Mouse (Mus musculus): ENCODE data around the gene Tifa. TPM values are rescaled to one million over a fixed set of nuclear protein-coding genes. Genes with fewer than 3 reads are reported as not detected.

Gene Tifa
- polyA plus RNA-seq, 1 experiment, result 14.3 TPM

GRCm38 (mm10) chr3:127805991-127806390, 16.4 kb downstream of the Tifa start:
- H3K27ac ChIP-seq (ENCODE audit: insufficient read depth, low read length), result no peak overlapping the region
- H3K4me3 ChIP-seq (ENCODE audit: extremely low read depth, insufficient read depth, insufficient read length), result no peak overlapping the region
- WGBS, result 97% methylated on average over 6 of the region's 6 CpGs
- H3K27me3 ChIP-seq (ENCODE audit: control insufficient read depth, insufficient read depth, low read length), result no peaks in the 10 kb centered on the region
- peaks cover 27% of the 10 kb centered on the region for H3K36me3 ChIP-seq (ENCODE audit: control insufficient read depth, insufficient read depth, low read length)
- H3K4me1 ChIP-seq (ENCODE audit: control insufficient read depth, insufficient read depth, insufficient read length), result no peaks in the 10 kb centered on the region
- TF ChIP-seq POLR2A (IDR thresholded peaks at IDR 0.05; ENCODE audit: low read depth, low read length) (no peak), CTCF (IDR thresholded peaks at IDR 0.05; ENCODE audit: extremely low read depth, insufficient read depth, insufficient read length, insufficient replicate concordance) (no peak)
- no peak for DNase-seq (ENCODE audit: low read depth in 1 of 2, low spot score in 2 of 2)

GRCm38 (mm10) chr3:127807846-127808245, 18.2 kb downstream of the Tifa start:
- H3K27me3 ChIP-seq (ENCODE audit: control insufficient read depth, insufficient read depth, low read length), result no peaks in the 10 kb centered on the region
- no peak for DNase-seq (ENCODE audit: low read depth in 1 of 2, low spot score in 2 of 2)
- no peak overlapping the region for H3K27ac ChIP-seq (ENCODE audit: insufficient read depth, low read length)
- H3K4me3 ChIP-seq (ENCODE audit: extremely low read depth, insufficient read depth, insufficient read length), result no peak overlapping the region
- TF ChIP-seq POLR2A (IDR thresholded peaks at IDR 0.05; ENCODE audit: low read depth, low read length), result no peak
- no peak for TF ChIP-seq CTCF (IDR thresholded peaks at IDR 0.05; ENCODE audit: extremely low read depth, insufficient read depth, insufficient read length, insufficient replicate concordance)
- H3K36me3 ChIP-seq (ENCODE audit: control insufficient read depth, insufficient read depth, low read length), result peaks cover 33% of the 10 kb centered on the region
- WGBS, result 93% methylated on average over 5 of the region's 5 CpGs
- H3K4me1 ChIP-seq (ENCODE audit: control insufficient read depth, insufficient read depth, insufficient read length), result no peaks in the 10 kb centered on the region

- TF ChIP-seq CTCF (IDR thresholded peaks at IDR 0.05; ENCODE audit: extremely low read depth, insufficient read depth, insufficient read length, insufficient replicate concordance) (no peak), POLR2A (IDR thresholded peaks at IDR 0.05; ENCODE audit: low read depth, low read length) (no peak)
- H3K4me1 ChIP-seq (ENCODE audit: control insufficient read depth, insufficient read depth, insufficient read length), result no peaks in the 10 kb centered on the region
- H3K27ac ChIP-seq (ENCODE audit: insufficient read depth, low read length), result no peak overlapping the region
- no peak for DNase-seq (ENCODE audit: low read depth in 1 of 2, low spot score in 2 of 2)
- no peak overlapping the region for H3K4me3 ChIP-seq (ENCODE audit: extremely low read depth, insufficient read depth, insufficient read length)
- WGBS, result 97% methylated on average over 7 of the region's 7 CpGs
- H3K36me3 ChIP-seq (ENCODE audit: control insufficient read depth, insufficient read depth, low read length), result peaks cover 36% of the 10 kb centered on the region
- H3K27me3 ChIP-seq (ENCODE audit: control insufficient read depth, insufficient read depth, low read length), result no peaks in the 10 kb centered on the region
Measured at GRCm38 (mm10) chr3:127809103-127809502, 19.5 kb downstream of the Tifa start.

- no peak for DNase-seq (ENCODE audit: low read depth in 1 of 2, low spot score in 2 of 2)
- H3K36me3 ChIP-seq (ENCODE audit: control insufficient read depth, insufficient read depth, low read length), result peaks cover 13% of the 10 kb centered on the region
- 92% methylated on average over 7 of the region's 7 CpGs for WGBS
- H3K27ac ChIP-seq (ENCODE audit: insufficient read depth, low read length), result no peak overlapping the region
- H3K4me3 ChIP-seq (ENCODE audit: extremely low read depth, insufficient read depth, insufficient read length), result no peak overlapping the region
- no peaks in the 10 kb centered on the region for H3K27me3 ChIP-seq (ENCODE audit: control insufficient read depth, insufficient read depth, low read length)
- H3K4me1 ChIP-seq (ENCODE audit: control insufficient read depth, insufficient read depth, insufficient read length), result peaks cover 2% of the 10 kb centered on the region; the same call in 1 of the 2 replicates
- TF ChIP-seq CTCF (IDR thresholded peaks at IDR 0.05; ENCODE audit: extremely low read depth, insufficient read depth, insufficient read length, insufficient replicate concordance) (no peak), POLR2A (IDR thresholded peaks at IDR 0.05; ENCODE audit: low read depth, low read length) (no peak)
Measured at GRCm38 (mm10) chr3:127817120-127817683, 27.6 kb downstream of the Tifa start.

- H3K4me1 ChIP-seq (ENCODE audit: control insufficient read depth, insufficient read depth, insufficient read length), result peaks cover 5% of the 10 kb centered on the region; the same call in 1 of the 2 replicates
- WGBS, result 88% methylated on average over 11 of the region's 11 CpGs
- H3K27me3 ChIP-seq (ENCODE audit: control insufficient read depth, insufficient read depth, low read length), result no peaks in the 10 kb centered on the region
- H3K27ac ChIP-seq (ENCODE audit: insufficient read depth, low read length), result no peak overlapping the region
- DNase-seq (ENCODE audit: low read depth in 1 of 2, low spot score in 2 of 2), result no peak
- H3K4me3 ChIP-seq (ENCODE audit: extremely low read depth, insufficient read depth, insufficient read length), result no peak overlapping the region
- H3K36me3 ChIP-seq (ENCODE audit: control insufficient read depth, insufficient read depth, low read length), result peaks cover 9% of the 10 kb centered on the region; the same call in 1 of the 2 replicates
- TF ChIP-seq CTCF (IDR thresholded peaks at IDR 0.05; ENCODE audit: extremely low read depth, insufficient read depth, insufficient read length, insufficient replicate concordance) (no peak), POLR2A (IDR thresholded peaks at IDR 0.05; ENCODE audit: low read depth, low read length) (no peak)
Measured at GRCm38 (mm10) chr3:127818694-127819663, 29.4 kb downstream of the Tifa start.

- H3K27me3 ChIP-seq (ENCODE audit: control insufficient read depth, insufficient read depth, low read length), result no peaks in the 10 kb centered on the region
- peaks cover 12% of the 10 kb centered on the region; the same call in 1 of the 2 replicates for H3K4me1 ChIP-seq (ENCODE audit: control insufficient read depth, insufficient read depth, insufficient read length)
- TF ChIP-seq POLR2A (IDR thresholded peaks at IDR 0.05; ENCODE audit: low read depth, low read length), result no peak
- TF ChIP-seq CTCF (IDR thresholded peaks at IDR 0.05; ENCODE audit: extremely low read depth, insufficient read depth, insufficient read length, insufficient replicate concordance), result no peak
- 72% methylated on average over 1 of the region's 1 CpGs for WGBS
- peaks cover 9% of the 10 kb centered on the region; the same call in 1 of the 2 replicates for H3K36me3 ChIP-seq (ENCODE audit: control insufficient read depth, insufficient read depth, low read length)
- no peak for DNase-seq (ENCODE audit: low read depth in 1 of 2, low spot score in 2 of 2)
- no peak overlapping the region for H3K4me3 ChIP-seq (ENCODE audit: extremely low read depth, insufficient read depth, insufficient read length)
- no peak overlapping the region for H3K27ac ChIP-seq (ENCODE audit: insufficient read depth, low read length)
Measured at GRCm38 (mm10) chr3:127820400-127820799, 30.8 kb downstream of the Tifa start.
